Mouse (Mus musculus): ENCODE measurements around the gene Tas2r116. TPM values are rescaled to one million over a fixed set of nuclear protein-coding genes. Genes with fewer than 3 reads are reported as not detected.

Tas2r116 gene
- not detected for total RNA-seq (2023)

DNA sequence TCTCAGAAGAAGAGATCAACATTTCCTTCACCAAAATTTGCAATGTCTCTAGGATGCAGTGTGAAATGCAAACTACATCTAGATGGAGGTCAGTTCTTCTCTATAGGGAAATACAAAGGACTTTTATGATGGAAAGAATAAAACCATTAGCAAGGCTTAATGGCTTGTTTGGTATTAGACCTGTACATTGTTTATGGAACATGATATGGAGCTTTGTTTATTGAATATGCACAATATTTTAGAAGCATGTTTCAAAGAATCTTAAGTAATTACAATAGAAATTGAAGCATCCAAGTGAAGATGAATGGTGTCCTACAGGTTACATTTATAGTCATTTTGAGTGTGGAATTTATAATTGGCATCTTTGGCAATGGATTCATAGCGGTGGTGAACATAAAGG is at the start of gene Tas2r116:
TSS of gene Tas2r116 (plus strand) at position 301 of the 400 bp plus-strand sequence.

GRCm38 (mm10) chr6:132846842-132847241 is 8.4 kb upstream of the Tas2r116 start, which contains the start of gene Tas2r123:
Tas2r123 (plus strand) TSS chr6:132847142.

GRCm38 (mm10) chr6:132867708-132868107 is 12.5 kb downstream of the Tas2r116 start, which contains the start of gene Tas2r110:
Tas2r110 (plus strand) TSS chr6:132868008.

DNA sequence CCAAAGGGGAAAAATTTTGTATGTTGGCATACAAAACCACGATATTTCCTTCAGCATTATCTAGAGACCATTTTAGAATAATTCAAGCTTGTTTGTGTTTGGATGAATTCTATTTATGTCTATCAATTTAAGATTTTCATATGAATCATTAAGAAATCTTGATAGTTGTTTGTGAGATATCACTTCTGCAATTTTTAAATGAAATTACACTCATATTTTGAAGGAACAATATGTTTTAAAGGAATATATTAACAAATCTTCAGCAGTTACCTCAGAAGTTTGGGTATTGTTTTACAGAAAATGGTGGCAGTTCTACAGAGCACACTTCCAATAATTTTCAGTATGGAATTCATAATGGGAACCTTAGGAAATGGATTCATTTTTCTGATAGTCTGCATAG is 37.5 kb downstream of the Tas2r116 start, which contains the start of gene Tas2r113:
TSS of gene Tas2r113 (plus strand) at position 301 of the 400 bp plus-strand sequence.

Other genes starting within 250 kb of the Tas2r116 start
- gene A630073D07Rik, start 203.9 kb upstream of the Tas2r116 start, total RNA-seq (2023): not detected
- gene Tas2r120, start 198.5 kb upstream of the Tas2r116 start, total RNA-seq (2023): not detected
- not detected for gene Tas2r121, start 154.4 kb upstream of the Tas2r116 start, total RNA-seq (2023)
- not detected for gene Tas2r122, start 143.5 kb upstream of the Tas2r116 start, total RNA-seq (2023)
- not detected for gene Tas2r115, start 117.4 kb upstream of the Tas2r116 start, total RNA-seq (2023)
- gene Tas2r124, start 100.7 kb upstream of the Tas2r116 start, total RNA-seq (2023): not detected
- not detected for gene Tas2r102, start 93.3 kb upstream of the Tas2r116 start, total RNA-seq (2023)
- not detected for gene Tas2r136, start 77.3 kb upstream of the Tas2r116 start, total RNA-seq (2023)
- gene Tas2r117, start 52.6 kb upstream of the Tas2r116 start, total RNA-seq (2023): not detected
- not detected for gene Tas2r123, start 8.3 kb upstream of the Tas2r116 start, total RNA-seq (2023)
- gene Tas2r110, start 12.6 kb downstream of the Tas2r116 start, total RNA-seq (2023): not detected
- not detected for gene Tas2r113, start 37.6 kb downstream of the Tas2r116 start, total RNA-seq (2023)
- gene Tas2r125, start 54.2 kb downstream of the Tas2r116 start, total RNA-seq (2023): not detected
- not detected for gene Tas2r129, start 95.7 kb downstream of the Tas2r116 start, total RNA-seq (2023)
- gene Tas2r131, start 102.5 kb downstream of the Tas2r116 start, total RNA-seq (2023): not detected
- gene Tas2r109, start 125.5 kb downstream of the Tas2r116 start, total RNA-seq (2023): not detected
- gene Tas2r103, start 181.7 kb downstream of the Tas2r116 start, total RNA-seq (2023): not detected
- gene Tas2r140, start 200.4 kb downstream of the Tas2r116 start, total RNA-seq (2023): not detected
- gene Smim10l1, start 249.5 kb downstream of the Tas2r116 start, total RNA-seq (2023): 10 to 100 TPM; 13.0 to 13.3 TPM

Data from B cell, adult 67 days (primary cell).